Mouse (Mus musculus) heart, embryonic 13.5 days (tissue): ENCODE data around the gene Sik2. TPM values are rescaled to one million over a fixed set of nuclear protein-coding genes. Genes with fewer than 3 reads are reported as not detected.
A peak's percentile ranks its signal among the peaks of the same experiment; 100 is the strongest.

Experiments
- ATAC-seq: fragments of 200-750 bp; cut with Nextera tagmentation; 2 replicates; pipeline ENCODE4 v1.8.0; 2017; ENCODE audit warnings: moderate TSS enrichment; ENCODE audit not compliant: insufficient number of reproducible peaks, low FRiP score, low TSS enrichment; ENCODE audit errors: extremely low read depth
- H3K27ac ChIP-seq: fragments of 300-500 bp; sonication (generic); replicated peaks from 2 replicates; pipeline ENCODE4 v1.5.1; 2015; ENCODE audit warnings: moderate library complexity, mild to moderate bottlenecking, inconsistent platforms
- H3K27me3 ChIP-seq: fragments of 300-500 bp; sonication (generic); replicated peaks from 2 replicates; pipeline ENCODE4 v1.6.1; 2015; ENCODE audit warnings: mild to moderate bottlenecking, inconsistent platforms
- H3K36me3 ChIP-seq: fragments of 300-500 bp; sonication (generic); 2 replicates; pipeline ENCODE4 v1.6.1; 2015; ENCODE audit warnings: mild to moderate bottlenecking, inconsistent platforms
- H3K4me1 ChIP-seq: fragments of 300-500 bp; sonication (generic); 2 replicates; pipeline ENCODE4 v1.6.1; 2015; ENCODE audit warnings: inconsistent platforms
- H3K4me2 ChIP-seq: fragments of 300-500 bp; sonication (generic); 2 replicates; pipeline ENCODE4 v1.6.1; 2015; ENCODE audit warnings: inconsistent platforms, mild to moderate bottlenecking, moderate library complexity
- H3K4me3 ChIP-seq: fragments of 300-500 bp; sonication (generic); 2 replicates; pipeline ENCODE4 v1.5.1; 2015; ENCODE audit warnings: moderate library complexity, mild to moderate bottlenecking, inconsistent platforms
- H3K9ac ChIP-seq: fragments of 300-500 bp; sonication (generic); 2 replicates; pipeline ENCODE4 v1.6.1; 2015; ENCODE audit warnings: inconsistent platforms, mild to moderate bottlenecking, moderate library complexity
- H3K9me3 ChIP-seq: fragments of 300-500 bp; sonication (generic); 2 replicates; pipeline ENCODE4 v1.6.1; 2016; ENCODE audit warnings: inconsistent platforms
- WGBS: fragments of 180-500 bp; shearing (Covaris S2); methylation state at CpG from one replicate; pipeline ENCODE4 v1.1.7; 2015; ENCODE audit warnings: mixed read lengths; 5-methylcytosine and 5-hydroxymethylcytosine counted together
- polyA plus RNA-seq: library from polyadenylated mRNA; unstranded; fragments of >200 nt; fragmentation: Nextera tagmentation; extraction: Ambion mirVana; gene quantifications from 2 replicates; pipeline ENCODE4 v1.2.1, GENCODE M21; 2015

Sik2 gene
- polyA plus RNA-seq, 1 experiment from 2014 or later: 13.4 TPM

DNA sequence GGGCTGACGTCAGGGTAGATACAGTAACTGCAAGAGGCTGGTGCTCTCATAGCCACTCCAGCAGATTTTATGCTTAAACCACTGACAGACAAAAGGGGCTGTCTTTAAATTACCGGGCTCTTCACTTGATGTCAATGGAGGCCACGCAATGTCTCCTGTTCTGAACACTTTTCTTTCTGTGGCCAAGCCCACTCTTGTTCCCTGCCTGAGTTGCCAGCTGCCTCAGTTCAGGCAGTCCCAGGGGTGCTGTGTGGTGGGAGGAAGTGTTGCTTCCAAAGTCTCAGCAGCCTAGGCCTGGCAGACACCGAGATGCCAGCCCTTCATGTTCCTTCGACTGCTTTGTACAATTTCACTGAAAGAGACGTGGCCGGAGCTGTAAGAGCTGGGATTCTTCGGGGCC is 124.8 kb downstream of the Sik2 start:
- WGBS: 78% methylated on average over 8 of the region's 8 CpGs
- Histone ChIP-seq H3K4me3 (no peak overlapping the region), H3K4me2 (no peak overlapping the region), H3K9ac (no peak overlapping the region; the same call in 1 of the 2 replicates), H3K27ac (peak overlapping the region; percentile 10), H3K4me1 (peaks cover 44% of the 10 kb centered on the region), H3K36me3 (peaks cover 56% of the 10 kb centered on the region), H3K9me3 (no peaks in the 10 kb centered on the region), H3K27me3 (no peaks in the 10 kb centered on the region)
- no peak for ATAC-seq

DNA sequence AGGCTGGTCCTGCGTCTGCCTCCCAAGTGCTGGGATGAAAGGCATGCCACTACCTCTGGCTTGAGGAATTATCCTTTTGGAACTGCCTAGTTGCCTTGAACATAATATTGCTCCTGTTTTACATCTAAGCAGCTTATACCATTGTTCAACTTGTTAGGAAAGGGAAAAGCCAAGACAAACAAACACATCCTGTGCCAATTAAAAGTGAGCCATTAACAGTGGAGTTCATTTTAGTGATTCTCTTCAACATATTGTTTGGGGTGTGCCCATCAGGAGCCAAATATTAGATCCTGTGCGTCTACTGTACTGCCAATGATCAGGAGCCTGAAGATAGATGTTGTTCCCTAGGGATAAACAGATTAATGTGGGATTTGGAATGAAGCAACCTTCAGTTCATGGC is 126.7 kb downstream of the Sik2 start:
- WGBS: 82% methylated on average over 2 of the region's 2 CpGs
- Histone ChIP-seq H3K4me3 (no peak overlapping the region), H3K4me1 (peaks cover 30% of the 10 kb centered on the region), H3K9ac (no peak overlapping the region), H3K4me2 (no peak overlapping the region), H3K9me3 (no peaks in the 10 kb centered on the region), H3K36me3 (peaks cover 71% of the 10 kb centered on the region), H3K27ac (no peak overlapping the region), H3K27me3 (no peaks in the 10 kb centered on the region)
- ATAC-seq: no peak

DNA sequence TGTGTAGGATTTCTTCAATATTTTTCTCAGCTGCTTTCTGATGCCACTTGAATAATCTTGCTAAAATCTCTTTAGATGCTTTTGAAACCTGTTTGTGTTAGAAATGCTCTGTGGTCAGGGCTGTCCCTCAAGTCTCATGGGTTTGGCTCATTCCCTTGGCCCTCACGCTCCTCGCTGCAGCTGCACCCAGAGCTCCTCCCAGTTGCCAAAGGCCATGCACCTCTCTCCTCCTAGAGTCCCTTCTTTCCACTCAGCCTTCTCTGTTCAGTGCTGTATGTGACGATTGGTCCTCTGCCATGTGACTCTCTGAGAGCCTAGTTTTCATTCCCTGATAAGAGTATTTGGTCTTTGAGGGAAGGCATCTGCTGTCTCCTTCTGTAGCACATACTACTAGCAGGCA is 131.4 kb downstream of the Sik2 start:
- Histone ChIP-seq H3K36me3 (peaks cover 99% of the 10 kb centered on the region), H3K4me2 (no peak overlapping the region), H3K27me3 (no peaks in the 10 kb centered on the region), H3K27ac (no peak overlapping the region), H3K9me3 (no peaks in the 10 kb centered on the region), H3K9ac (no peak overlapping the region), H3K4me3 (no peak overlapping the region), H3K4me1 (peaks cover 11% of the 10 kb centered on the region)
- WGBS: 56% methylated on average over 3 of the region's 3 CpGs
- ATAC-seq: no peak

DNA sequence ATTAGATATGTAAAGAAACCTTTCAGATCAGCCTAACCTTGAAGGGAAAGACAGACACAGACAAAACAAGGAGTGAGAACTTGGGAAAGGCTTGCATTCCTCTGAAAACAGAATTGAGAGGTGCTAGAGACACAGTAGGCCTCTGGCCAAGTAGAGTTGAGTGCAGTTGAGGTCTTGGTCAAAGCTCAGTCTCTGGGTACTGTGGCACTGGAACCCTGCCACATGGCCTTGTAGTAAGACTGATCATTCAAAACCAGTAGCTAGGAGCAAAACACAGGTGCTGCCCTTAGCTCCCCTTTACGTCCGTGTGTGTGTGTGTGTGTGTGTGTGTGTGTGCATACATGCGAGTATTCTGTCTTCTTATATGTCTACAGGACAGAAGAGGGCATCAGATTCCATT is 132.6 kb downstream of the Sik2 start:
- 85% methylated on average over 3 of the region's 3 CpGs for WGBS
- Histone ChIP-seq H3K27ac (no peak overlapping the region), H3K36me3 (peaks cover 93% of the 10 kb centered on the region), H3K4me1 (peaks cover 11% of the 10 kb centered on the region), H3K9me3 (no peaks in the 10 kb centered on the region), H3K4me2 (no peak overlapping the region), H3K4me3 (no peak overlapping the region), H3K9ac (no peak overlapping the region), H3K27me3 (no peaks in the 10 kb centered on the region)
- ATAC-seq: no peak

DNA sequence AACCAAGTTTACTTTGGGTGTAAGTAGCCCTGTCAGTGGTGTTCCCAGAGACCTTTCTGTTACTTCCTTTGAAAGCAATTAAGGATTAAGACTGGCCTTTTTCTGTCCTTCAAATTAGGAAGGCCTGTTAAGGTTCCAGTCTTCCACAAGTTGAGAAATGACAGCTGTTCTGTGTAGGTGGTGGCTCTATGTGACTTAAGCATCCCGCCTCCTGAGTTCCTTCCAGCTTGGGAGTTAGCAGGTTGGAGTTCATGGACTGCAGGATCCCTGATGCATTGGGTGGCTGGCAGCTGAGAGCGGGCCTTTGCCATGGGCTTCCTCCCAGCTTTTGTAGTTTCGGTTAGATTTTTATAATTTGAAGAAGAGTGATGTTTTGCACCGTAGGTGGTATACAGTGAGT is 133.4 kb downstream of the Sik2 start:
- Histone ChIP-seq H3K27ac (no peak overlapping the region), H3K36me3 (peaks cover 93% of the 10 kb centered on the region), H3K9me3 (no peaks in the 10 kb centered on the region), H3K4me3 (no peak overlapping the region), H3K4me1 (peaks cover 11% of the 10 kb centered on the region), H3K9ac (no peak overlapping the region), H3K27me3 (no peaks in the 10 kb centered on the region), H3K4me2 (no peak overlapping the region)
- ATAC-seq: no peak
- 92% methylated on average over 4 of the region's 4 CpGs for WGBS

DNA sequence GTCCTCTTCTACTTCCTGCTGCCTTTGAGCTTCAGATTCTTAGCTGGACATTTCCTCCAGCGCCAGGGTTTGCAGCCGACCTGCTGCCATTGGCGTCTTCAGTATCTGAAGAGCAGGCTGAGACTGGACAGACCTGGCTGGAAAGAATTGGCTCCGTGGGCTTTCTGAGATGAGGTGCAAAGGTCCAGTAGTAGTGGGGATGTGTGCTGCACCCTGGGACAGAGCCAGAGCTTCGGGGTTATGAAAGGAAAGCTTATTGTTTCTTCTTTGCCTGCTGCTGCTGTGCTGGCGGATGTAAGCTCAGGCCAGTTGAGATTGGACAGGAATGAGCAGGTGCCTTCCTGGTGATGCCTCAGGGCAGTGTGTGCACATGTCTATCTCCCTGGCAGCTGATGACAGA is 134.8 kb downstream of the Sik2 start:
- no peaks in the 10 kb centered on the region for H3K27me3 ChIP-seq
- no peak overlapping the region for H3K9ac ChIP-seq
- no peak for ATAC-seq
- H3K36me3 ChIP-seq: peaks cover 90% of the 10 kb centered on the region
- 80% methylated on average over 6 of the region's 6 CpGs for WGBS
- H3K27ac ChIP-seq: no peak overlapping the region
- H3K4me2 ChIP-seq: no peak overlapping the region
- H3K4me1 ChIP-seq: peaks cover 11% of the 10 kb centered on the region
- no peaks in the 10 kb centered on the region for H3K9me3 ChIP-seq
- no peak overlapping the region for H3K4me3 ChIP-seq

DNA sequence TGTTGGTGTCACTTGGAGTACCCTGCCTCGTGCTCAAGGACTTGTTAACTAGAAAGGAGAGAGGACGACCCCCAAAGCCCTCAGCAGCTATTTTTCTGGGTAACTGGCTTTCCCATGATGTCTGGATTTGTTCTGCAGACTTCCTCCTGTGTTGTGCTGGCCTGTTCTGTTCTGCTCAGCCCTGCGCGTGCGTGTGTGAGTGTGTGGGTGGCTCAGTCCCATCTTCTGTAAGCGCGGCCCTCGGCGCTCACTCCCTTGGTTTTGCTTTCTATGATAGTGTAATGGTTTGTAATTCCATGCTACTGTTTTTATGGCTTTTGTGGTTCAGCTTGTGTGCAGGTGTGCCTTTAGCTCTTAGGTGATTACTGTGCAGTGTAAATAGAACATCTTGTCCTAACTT is 135.7 kb downstream of the Sik2 start:
- Histone ChIP-seq H3K9me3 (no peaks in the 10 kb centered on the region), H3K36me3 (peaks cover 90% of the 10 kb centered on the region), H3K27ac (no peak overlapping the region), H3K4me3 (no peak overlapping the region), H3K9ac (no peak overlapping the region), H3K4me2 (no peak overlapping the region), H3K4me1 (peaks cover 11% of the 10 kb centered on the region), H3K27me3 (no peaks in the 10 kb centered on the region)
- WGBS: 83% methylated on average over 9 of the region's 9 CpGs
- no peak for ATAC-seq

DNA sequence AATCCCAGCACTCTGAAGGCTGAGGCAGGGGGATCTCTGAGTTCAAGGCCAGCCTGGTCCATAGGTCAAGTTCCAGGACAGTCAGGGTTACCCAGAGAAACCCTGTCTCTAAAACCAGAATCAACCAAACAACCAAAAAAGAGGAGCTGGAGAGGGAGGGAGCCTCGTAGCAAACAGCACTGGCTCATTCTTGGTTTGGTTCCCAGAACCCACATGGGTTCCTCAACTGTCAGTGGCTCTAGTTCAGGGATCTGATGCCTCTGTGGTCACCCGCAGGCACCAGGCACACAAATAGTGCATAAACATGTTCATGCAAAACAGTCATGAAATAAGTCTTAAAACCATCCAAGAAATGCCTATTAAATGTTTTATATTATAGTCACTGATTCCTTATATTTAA is 140.7 kb downstream of the Sik2 start:
- ATAC-seq: no peak
- peaks cover 87% of the 10 kb centered on the region for H3K36me3 ChIP-seq
- WGBS: 88% methylated on average over 2 of the region's 2 CpGs

DNA sequence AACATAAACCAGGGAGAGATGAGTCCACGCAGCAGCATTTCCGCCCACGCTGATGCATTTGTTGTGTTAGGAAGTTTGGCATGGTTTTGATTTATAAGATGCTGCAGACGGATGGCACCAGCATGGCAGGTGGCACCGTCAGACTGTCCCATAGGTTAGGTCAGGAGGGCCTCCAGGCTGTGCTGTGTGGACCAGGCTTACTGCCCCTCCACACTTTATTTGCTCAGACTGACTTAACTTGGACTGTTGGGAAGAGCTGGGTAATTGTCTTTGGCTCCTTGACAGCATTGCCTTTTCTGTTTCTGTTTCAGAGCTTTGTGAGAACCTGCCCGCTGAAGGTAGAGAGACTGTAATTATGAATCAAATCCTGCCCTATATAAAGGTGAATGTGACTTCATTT is 141.9 kb downstream of the Sik2 start:
- Histone ChIP-seq H3K9me3 (no peaks in the 10 kb centered on the region), H3K27me3 (no peaks in the 10 kb centered on the region), H3K9ac (no peak overlapping the region), H3K27ac (no peak overlapping the region), H3K36me3 (peaks cover 87% of the 10 kb centered on the region), H3K4me1 (peaks cover 26% of the 10 kb centered on the region), H3K4me2 (no peak overlapping the region), H3K4me3 (no peak overlapping the region)
- ATAC-seq: no peak
- 92% methylated on average over 6 of the region's 6 CpGs for WGBS

More for the DNA sequence above, 140.7 kb downstream of the Sik2 start:
- H3K4me3 ChIP-seq: no peak overlapping the region
- H3K9me3 ChIP-seq: no peaks in the 10 kb centered on the region
- H3K4me2 ChIP-seq: no peak overlapping the region
- H3K27ac ChIP-seq: no peak overlapping the region
- peaks cover 26% of the 10 kb centered on the region for H3K4me1 ChIP-seq
- no peak overlapping the region for H3K9ac ChIP-seq
- H3K27me3 ChIP-seq: no peaks in the 10 kb centered on the region

DNA sequence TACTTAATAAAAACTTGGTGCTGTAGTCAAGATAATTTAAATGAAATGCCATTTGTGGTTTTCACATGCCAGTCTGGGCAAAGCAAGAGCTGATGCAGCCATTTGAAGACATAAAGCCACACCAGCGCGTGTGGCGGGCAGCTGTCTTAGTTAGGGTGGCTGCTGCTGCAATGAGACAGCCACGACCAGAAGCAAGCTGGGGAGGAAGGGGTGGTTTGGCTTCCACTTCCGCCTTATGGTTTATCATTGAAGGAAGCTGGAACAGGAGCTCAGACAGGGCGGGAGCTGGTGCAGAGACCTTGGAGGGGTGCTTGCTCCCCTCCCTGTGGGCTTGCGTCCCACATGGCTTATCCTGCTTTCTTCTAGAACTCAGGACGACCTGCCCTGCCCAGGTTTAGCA is 143.1 kb downstream of the Sik2 start:
- no peak overlapping the region for H3K9ac ChIP-seq
- no peaks in the 10 kb centered on the region for H3K27me3 ChIP-seq
- ATAC-seq: no peak
- H3K27ac ChIP-seq: peak overlapping the region; percentile 84
- H3K4me3 ChIP-seq: no peak overlapping the region
- H3K4me1 ChIP-seq: peaks cover 26% of the 10 kb centered on the region
- H3K36me3 ChIP-seq: peaks cover 94% of the 10 kb centered on the region
- H3K4me2 ChIP-seq: no peak overlapping the region
- WGBS: 63% methylated on average over 8 of the region's 8 CpGs
- no peaks in the 10 kb centered on the region for H3K9me3 ChIP-seq

DNA sequence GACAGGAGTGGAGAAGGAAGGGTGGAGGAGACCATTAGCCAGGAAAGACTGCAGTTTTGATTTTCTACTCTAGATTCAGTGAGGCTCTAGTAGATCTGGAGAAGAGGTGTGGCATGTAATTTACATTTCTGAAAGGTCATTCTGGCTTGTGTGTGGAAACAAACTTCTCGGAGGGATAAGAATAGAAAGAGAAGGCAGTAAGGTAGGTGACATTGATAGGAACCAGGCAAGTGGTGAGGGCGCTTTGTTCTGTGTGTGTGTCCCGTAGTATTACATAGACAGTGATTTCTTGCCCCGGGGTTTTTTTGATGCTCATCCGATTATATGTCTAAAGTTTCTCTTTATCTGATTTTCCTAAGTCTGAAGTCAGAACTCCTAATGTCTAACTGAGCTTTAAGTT is 144.0 kb downstream of the Sik2 start:
- 0 out of 2 replicates have a peak overlapping the region, but pooled peaks have one; percentile 65 for H3K9ac ChIP-seq
- no peak for ATAC-seq
- 37% methylated on average over 5 of the region's 5 CpGs for WGBS

DNA sequence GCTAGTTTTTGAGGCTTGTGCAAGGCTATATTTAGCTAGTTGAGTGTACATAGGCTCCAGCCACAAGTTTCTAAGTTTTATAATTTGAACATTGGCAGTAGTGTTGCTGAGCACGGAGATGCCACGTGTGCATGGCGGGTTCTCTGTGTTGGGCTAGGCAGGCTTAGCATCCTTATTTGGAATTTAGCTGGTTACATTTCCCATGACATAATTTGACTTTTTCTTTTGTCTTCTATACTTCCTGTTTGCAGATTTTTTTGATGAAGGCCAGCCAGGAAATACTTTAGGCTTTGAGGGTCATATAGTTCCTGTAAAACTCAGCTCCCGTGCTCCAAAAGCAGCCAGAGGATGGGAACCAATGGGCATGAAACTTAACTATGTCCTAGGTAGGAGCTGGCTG is 145.0 kb downstream of the Sik2 start:
- ATAC-seq: no peak
- peaks cover 26% of the 10 kb centered on the region for H3K4me1 ChIP-seq
- no peak overlapping the region for H3K4me2 ChIP-seq
- H3K9me3 ChIP-seq: no peaks in the 10 kb centered on the region
- no peak overlapping the region for H3K9ac ChIP-seq
- H3K4me3 ChIP-seq: no peak overlapping the region
- H3K36me3 ChIP-seq: peaks cover 96% of the 10 kb centered on the region
- peak overlapping the region; percentile 84 for H3K27ac ChIP-seq
- WGBS: 82% methylated on average over 4 of the region's 4 CpGs
- no peaks in the 10 kb centered on the region for H3K27me3 ChIP-seq

More for the DNA sequence above, 144.0 kb downstream of the Sik2 start:
- H3K36me3 ChIP-seq: peaks cover 94% of the 10 kb centered on the region
- peak overlapping the region; percentile 53 for H3K4me2 ChIP-seq
- H3K4me1 ChIP-seq: peaks cover 26% of the 10 kb centered on the region
- peak overlapping the region; percentile 84 for H3K27ac ChIP-seq
- H3K9me3 ChIP-seq: no peaks in the 10 kb centered on the region
- 0 out of 2 replicates have a peak overlapping the region, but pooled peaks have one; percentile 4 for H3K4me3 ChIP-seq
- H3K27me3 ChIP-seq: no peaks in the 10 kb centered on the region
